Mouse (Mus musculus): ENCODE measurements around the gene Slc17a2.

GRCm38 (mm10) chr13:23822213-23822612 lies 15.4 kb downstream of the Slc17a2 start:
- TF ChIP-seq CTCF (IDR thresholded peaks at IDR 0.05 in 2 of 3, conservative IDR thresholded peaks at IDR 0.05 in 1 of 3; ENCODE audit: control insufficient read depth in 1 of 3, insufficient read depth in 1 of 3, low read depth in 2 of 3, low read length in 3 of 3, poor library complexity in 1 of 3, severe bottlenecking in 1 of 3), result no peak
- no peak for TF ChIP-seq GATA1 (IDR thresholded peaks at IDR 0.05; ENCODE audit: low read depth, low read length)
- TF ChIP-seq ZC3H11A (IDR thresholded peaks at IDR 0.05; ENCODE audit: low read depth, low read length), result no peak

Data from MEL (cell line).